Mouse (Mus musculus) limb, embryonic 12.5 days (tissue): ENCODE results near the gene Aqp9. TPM values are rescaled to one million over a fixed set of nuclear protein-coding genes. Genes with fewer than 3 reads are reported as not detected.

ENCODE experiments used
- ATAC-seq: fragments of 200-750 bp; cut with Nextera tagmentation; 2 replicates; pipeline ENCODE4 v1.8.0; 2017; ENCODE audit warnings: low read depth, moderate TSS enrichment; ENCODE audit not compliant: insufficient number of reproducible peaks, insufficient read depth, low FRiP score, low TSS enrichment
- H3K27ac ChIP-seq: fragments of 300-500 bp; sonication (generic); 2 replicates; pipeline ENCODE4 v1.5.1; 2016; ENCODE audit warnings: mild to moderate bottlenecking, moderate library complexity
- H3K27me3 ChIP-seq: fragments of 300-500 bp; sonication (generic); 2 replicates; pipeline ENCODE4 v1.6.1; 2016; ENCODE audit warnings: mild to moderate bottlenecking, moderate library complexity
- H3K36me3 ChIP-seq: fragments of 300-500 bp; sonication (generic); 2 replicates; pipeline ENCODE4 v1.6.1; 2016; ENCODE audit warnings: mild to moderate bottlenecking, moderate library complexity
- H3K4me1 ChIP-seq: fragments of 300-500 bp; sonication (generic); replicated peaks from 2 replicates; pipeline ENCODE4 v1.6.1; 2016
- H3K4me2 ChIP-seq: fragments of 300-500 bp; sonication (generic); 2 replicates; pipeline ENCODE4 v1.6.1; 2016; ENCODE audit warnings: mild to moderate bottlenecking, moderate library complexity
- H3K4me3 ChIP-seq: fragments of 300-500 bp; sonication (generic); replicated peaks from 2 replicates; pipeline ENCODE4 v1.5.1; 2016; ENCODE audit warnings: mild to moderate bottlenecking
- H3K9ac ChIP-seq: fragments of 300-500 bp; sonication (generic); replicated peaks from 2 replicates; pipeline ENCODE4 v1.6.1; 2016; ENCODE audit warnings: mild to moderate bottlenecking, moderate library complexity
- H3K9me3 ChIP-seq: fragments of 300-500 bp; sonication (generic); 2 replicates; pipeline ENCODE4 v1.6.1; 2016; ENCODE audit warnings: mild to moderate bottlenecking, moderate library complexity
- WGBS: fragments of 180-500 bp; shearing (Covaris S2); methylation state at CpG from one replicate; pipeline ENCODE4 v1.1.7; 2016; 5-methylcytosine and 5-hydroxymethylcytosine counted together
- polyA plus RNA-seq: library from polyadenylated mRNA; unstranded; fragments of >200 nt; fragmentation: Nextera tagmentation; extraction: Ambion mirVana; gene quantifications from 2 replicates; pipeline ENCODE4 v1.2.1, GENCODE M21; 2016

Aqp9 gene
- polyA plus RNA-seq, 1 experiment from 2014 or later: 0.13 TPM

DNA sequence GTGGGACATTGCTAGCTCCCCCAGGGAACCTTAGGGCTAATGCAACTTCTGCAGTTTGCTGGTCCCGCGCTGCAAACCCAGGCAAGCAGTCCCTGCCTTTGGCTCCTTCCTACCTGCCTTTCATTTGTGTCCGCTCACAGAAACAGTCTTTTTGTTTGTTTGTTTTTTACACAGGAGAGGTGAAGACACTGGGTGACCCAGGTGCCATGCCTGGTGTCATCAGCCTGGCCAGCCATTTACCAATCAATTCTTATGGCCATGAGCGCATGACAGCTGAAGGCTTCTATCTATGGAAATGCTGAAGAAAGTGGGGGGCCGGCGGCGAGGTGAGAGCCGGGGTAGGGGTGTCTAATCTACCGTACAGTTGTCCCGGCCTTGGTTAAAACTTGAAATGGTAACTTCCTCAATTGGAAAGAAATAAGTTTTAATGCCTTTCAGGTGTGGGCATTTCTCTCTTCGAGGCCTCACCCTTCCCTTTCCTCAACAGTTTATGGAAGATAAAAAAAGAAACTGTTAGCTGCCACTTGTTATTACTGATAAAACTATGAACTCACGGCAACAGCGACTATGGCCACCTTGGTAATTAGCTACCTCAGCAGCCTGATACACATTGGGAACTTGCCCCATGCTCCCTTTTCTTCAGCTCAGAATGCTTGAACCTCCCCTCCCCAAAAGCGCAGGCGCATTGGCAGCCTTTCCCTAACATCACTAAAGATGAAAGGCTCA is 10.4 kb downstream of the Aqp9 start:
- ATAC-seq: no peak
- Histone ChIP-seq H3K9me3 (no peaks in the 10 kb centered on the region), H3K27me3 (no peaks in the 10 kb centered on the region), H3K4me1 (no peaks in the 10 kb centered on the region), H3K36me3 (no peaks in the 10 kb centered on the region), H3K4me2 (no peak overlapping the region), H3K4me3 (no peak overlapping the region), H3K27ac (no peak overlapping the region), H3K9ac (no peak overlapping the region)
- 93% methylated on average over 15 of the region's 15 CpGs for WGBS

- Histone ChIP-seq H3K4me2 (no peak overlapping the region), H3K9me3 (no peaks in the 10 kb centered on the region), H3K4me1 (no peaks in the 10 kb centered on the region), H3K9ac (no peak overlapping the region), H3K4me3 (no peak overlapping the region), H3K27me3 (no peaks in the 10 kb centered on the region), H3K36me3 (no peaks in the 10 kb centered on the region), H3K27ac (no peak overlapping the region)
- ATAC-seq: no peak
- 86% methylated on average over 9 of the region's 9 CpGs for WGBS
Measured at GRCm38 (mm10) chr9:71156447-71157035, 11.9 kb downstream of the Aqp9 start.

DNA sequence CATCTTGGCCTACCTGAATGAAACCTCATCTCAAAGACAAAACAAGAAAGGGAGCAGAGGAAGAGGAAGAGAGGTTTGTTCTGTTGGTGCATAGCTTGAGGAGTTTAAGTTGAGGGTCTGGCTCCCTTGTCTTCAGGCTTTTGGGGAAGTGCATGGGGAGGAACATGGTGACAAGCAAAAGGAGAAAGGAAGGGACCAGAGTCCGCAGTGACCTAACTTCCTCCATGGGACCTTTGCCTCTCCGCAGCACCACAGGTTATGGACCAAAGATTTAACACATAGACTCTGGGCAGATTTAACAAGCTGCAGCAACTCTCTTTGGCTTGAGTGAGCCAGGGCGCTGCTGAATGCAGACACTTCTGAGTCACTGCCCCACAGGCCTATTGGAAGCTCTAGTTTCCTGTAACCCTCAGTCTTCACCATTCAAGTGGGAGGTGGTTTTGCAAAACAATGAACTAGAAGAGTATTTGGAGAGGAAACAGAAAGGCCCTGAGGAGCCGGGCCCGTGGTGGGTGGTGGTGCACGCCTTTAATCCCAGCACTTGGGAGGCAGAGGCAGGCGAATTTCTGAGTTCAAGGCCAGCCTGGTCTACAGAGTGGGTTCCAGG is 13.0 kb downstream of the Aqp9 start:
- no peak for ATAC-seq
- Histone ChIP-seq H3K9ac (no peak overlapping the region), H3K4me1 (no peaks in the 10 kb centered on the region), H3K9me3 (no peaks in the 10 kb centered on the region), H3K36me3 (no peaks in the 10 kb centered on the region), H3K4me2 (no peak overlapping the region), H3K4me3 (no peak overlapping the region), H3K27me3 (no peaks in the 10 kb centered on the region), H3K27ac (no peak overlapping the region)
- WGBS: 87% methylated on average over 7 of the region's 7 CpGs

GRCm38 (mm10) chr9:71151386-71151785 is 17.1 kb downstream of the Aqp9 start:
- H3K27me3 ChIP-seq: no peaks in the 10 kb centered on the region
- no peak for ATAC-seq
- no peaks in the 10 kb centered on the region for H3K36me3 ChIP-seq
- no peaks in the 10 kb centered on the region for H3K9me3 ChIP-seq
- 76% methylated on average over 6 of the region's 6 CpGs for WGBS
- no peak overlapping the region for H3K27ac ChIP-seq
- no peak overlapping the region for H3K4me3 ChIP-seq
- no peaks in the 10 kb centered on the region for H3K4me1 ChIP-seq
- H3K9ac ChIP-seq: no peak overlapping the region
- H3K4me2 ChIP-seq: no peak overlapping the region

- H3K27ac ChIP-seq: no peak overlapping the region
- H3K9ac ChIP-seq: no peak overlapping the region
- H3K4me3 ChIP-seq: no peak overlapping the region
- H3K9me3 ChIP-seq: no peaks in the 10 kb centered on the region
- H3K27me3 ChIP-seq: no peaks in the 10 kb centered on the region
- WGBS: 82% methylated on average over 4 of the region's 4 CpGs
- no peaks in the 10 kb centered on the region for H3K4me1 ChIP-seq
- H3K36me3 ChIP-seq: no peaks in the 10 kb centered on the region
- no peak for ATAC-seq
- no peak overlapping the region for H3K4me2 ChIP-seq
Measured at GRCm38 (mm10) chr9:71150175-71150574, 18.3 kb downstream of the Aqp9 start.

DNA sequence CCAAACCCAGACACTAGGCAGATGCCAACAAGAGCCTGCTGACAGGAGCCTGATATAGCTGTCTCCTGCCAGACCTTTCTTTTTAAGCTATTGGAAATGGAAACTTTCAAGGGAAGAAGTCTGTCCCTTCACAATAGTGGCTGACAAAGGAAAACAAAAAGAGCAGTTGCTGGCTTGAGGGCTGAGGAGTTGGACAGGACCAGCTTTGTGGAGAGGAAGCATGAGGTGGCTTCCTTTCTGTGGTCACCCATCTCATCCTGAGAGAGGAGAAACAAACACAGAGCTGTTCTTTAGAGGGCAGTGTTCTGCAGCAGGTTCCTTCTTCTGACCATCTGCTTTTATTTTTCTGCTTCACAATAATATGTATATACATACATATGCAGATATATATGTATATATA is 19.6 kb downstream of the Aqp9 start:
- Histone ChIP-seq H3K4me3 (no peak overlapping the region), H3K4me2 (no peak overlapping the region), H3K9me3 (no peaks in the 10 kb centered on the region), H3K9ac (no peak overlapping the region), H3K27ac (no peak overlapping the region), H3K4me1 (no peaks in the 10 kb centered on the region), H3K27me3 (no peaks in the 10 kb centered on the region), H3K36me3 (no peaks in the 10 kb centered on the region)
- no peak for ATAC-seq

DNA sequence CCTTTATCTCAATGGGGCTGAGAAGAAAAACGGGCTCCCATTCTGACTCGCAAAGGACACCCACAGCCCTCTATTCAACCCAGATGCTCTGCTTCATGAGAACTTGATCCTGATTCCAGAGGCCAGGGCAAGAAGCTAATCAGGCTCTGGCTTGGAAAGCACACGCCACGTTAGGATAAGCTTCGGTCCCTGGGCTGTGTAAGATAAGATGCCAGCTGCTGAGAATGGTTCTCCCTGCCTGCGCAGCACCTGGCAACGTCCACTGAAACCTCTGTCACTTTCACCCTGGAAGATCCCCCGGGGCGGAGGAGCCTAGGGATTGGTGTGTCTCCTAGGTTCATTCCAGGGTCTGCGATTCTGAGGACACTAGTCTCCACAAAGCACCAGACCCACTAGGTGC is 22.3 kb downstream of the Aqp9 start:
- no peak overlapping the region for H3K4me2 ChIP-seq
- WGBS: 88% methylated on average over 10 of the region's 10 CpGs
- no peaks in the 10 kb centered on the region for H3K9me3 ChIP-seq
- no peak for ATAC-seq
- no peak overlapping the region for H3K27ac ChIP-seq
- no peaks in the 10 kb centered on the region for H3K4me1 ChIP-seq
- H3K4me3 ChIP-seq: no peak overlapping the region
- no peak overlapping the region for H3K9ac ChIP-seq
- H3K36me3 ChIP-seq: no peaks in the 10 kb centered on the region
- no peaks in the 10 kb centered on the region for H3K27me3 ChIP-seq

GRCm38 (mm10) chr9:71140205-71140604 is 28.3 kb downstream of the Aqp9 start:
- H3K27ac ChIP-seq: no peak overlapping the region
- H3K4me3 ChIP-seq: no peak overlapping the region
- ATAC-seq: no peak
- no peaks in the 10 kb centered on the region for H3K4me1 ChIP-seq
- no peak overlapping the region for H3K9ac ChIP-seq
- no peaks in the 10 kb centered on the region for H3K36me3 ChIP-seq
- no peaks in the 10 kb centered on the region for H3K27me3 ChIP-seq
- H3K4me2 ChIP-seq: no peak overlapping the region
- H3K9me3 ChIP-seq: no peaks in the 10 kb centered on the region
- 85% methylated on average over 8 of the region's 8 CpGs for WGBS

DNA sequence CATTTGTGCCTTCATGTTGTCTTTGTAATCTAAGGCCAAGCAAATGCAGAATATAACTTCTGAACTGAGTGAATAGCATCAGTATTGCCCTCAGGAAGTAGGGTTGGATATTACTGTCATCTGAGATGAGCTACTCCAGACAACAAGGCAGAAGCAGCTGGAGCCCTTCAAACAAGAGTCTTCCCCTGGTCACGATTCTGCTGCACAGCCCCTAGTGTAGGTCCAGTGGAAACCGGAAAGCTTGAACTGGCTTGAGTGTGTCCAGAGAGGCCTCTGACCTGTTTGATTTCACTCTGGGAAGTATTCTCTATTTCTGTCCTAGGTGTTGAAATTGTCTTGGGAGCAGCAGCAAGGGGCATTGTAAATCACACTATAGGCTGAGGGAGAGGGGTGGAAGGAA is 29.5 kb downstream of the Aqp9 start:
- Histone ChIP-seq H3K9me3 (no peaks in the 10 kb centered on the region), H3K27ac (no peak overlapping the region), H3K4me1 (no peaks in the 10 kb centered on the region), H3K4me3 (no peak overlapping the region), H3K36me3 (no peaks in the 10 kb centered on the region), H3K4me2 (no peak overlapping the region), H3K27me3 (no peaks in the 10 kb centered on the region), H3K9ac (no peak overlapping the region)
- WGBS: 84% methylated on average over 2 of the region's 2 CpGs
- no peak for ATAC-seq

DNA sequence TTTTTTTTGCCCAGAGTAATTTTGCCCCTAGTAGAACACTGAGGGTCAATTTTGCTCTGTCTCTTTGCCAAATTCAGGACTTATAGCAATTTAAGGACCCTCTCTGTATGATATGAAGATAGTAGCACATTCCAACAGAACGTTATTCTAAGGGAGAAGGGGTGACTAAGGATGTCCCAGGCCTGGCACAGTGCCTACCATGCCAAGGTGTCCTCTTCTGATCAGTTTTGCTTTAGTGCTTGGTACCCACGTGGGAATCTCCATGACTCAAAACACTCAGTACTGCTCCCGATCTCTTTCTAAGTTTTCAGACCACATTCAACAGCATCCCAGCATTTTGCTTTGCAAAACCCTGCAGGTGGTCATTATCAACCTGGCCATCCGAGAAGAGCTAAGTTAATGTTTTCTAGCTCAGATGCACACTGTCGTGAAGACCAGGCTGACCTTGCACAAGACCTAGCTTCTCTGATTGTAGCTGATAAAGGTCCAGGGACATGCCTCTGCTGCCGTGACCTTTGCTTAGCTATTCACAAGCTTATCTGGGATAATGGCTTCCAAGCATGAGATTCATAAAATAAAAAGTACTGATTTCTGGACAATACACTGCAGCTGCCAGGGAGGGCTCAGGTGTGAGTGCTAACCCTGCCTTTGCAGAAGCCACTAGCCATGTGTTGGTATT is 31.1 kb downstream of the Aqp9 start:
- Histone ChIP-seq H3K4me1 (no peaks in the 10 kb centered on the region), H3K9ac (no peak overlapping the region), H3K4me3 (no peak overlapping the region), H3K9me3 (no peaks in the 10 kb centered on the region), H3K4me2 (no peak overlapping the region), H3K27me3 (no peaks in the 10 kb centered on the region), H3K27ac (no peak overlapping the region), H3K36me3 (no peaks in the 10 kb centered on the region)
- ATAC-seq: no peak
- WGBS: 75% methylated on average over 6 of the region's 6 CpGs

DNA sequence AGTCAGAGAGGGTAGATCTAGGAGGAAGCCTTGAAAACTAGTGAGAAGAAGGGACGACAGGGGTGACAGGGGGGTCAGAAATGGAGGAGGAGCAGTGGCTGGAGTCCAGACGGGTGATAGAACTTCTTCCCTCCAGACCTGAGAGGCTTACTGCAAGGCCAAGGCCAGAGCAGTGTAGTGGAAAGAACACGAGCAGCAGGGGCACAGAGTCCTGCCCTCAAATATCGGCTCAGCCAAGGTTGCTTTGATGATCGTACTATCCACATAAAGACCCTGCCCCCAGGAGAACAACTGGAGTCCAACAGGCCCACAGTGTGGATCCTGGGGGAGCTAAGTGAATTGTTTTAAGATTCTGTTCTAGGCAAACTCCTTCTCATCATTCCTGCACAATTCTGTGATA is 33.4 kb downstream of the Aqp9 start:
- H3K4me2 ChIP-seq: no peak overlapping the region
- H3K27ac ChIP-seq: no peak overlapping the region
- no peaks in the 10 kb centered on the region for H3K9me3 ChIP-seq
- no peak overlapping the region for H3K9ac ChIP-seq
- H3K36me3 ChIP-seq: no peaks in the 10 kb centered on the region
- H3K4me1 ChIP-seq: no peaks in the 10 kb centered on the region
- ATAC-seq: no peak
- no peak overlapping the region for H3K4me3 ChIP-seq
- 71% methylated on average over 5 of the region's 5 CpGs for WGBS
- no peaks in the 10 kb centered on the region for H3K27me3 ChIP-seq
